Mouse (Mus musculus) midbrain, embryonic 13.5 days (tissue): ENCODE data around the gene Hspe1. TPM values are rescaled to one million over a fixed set of nuclear protein-coding genes. Genes with fewer than 3 reads are reported as not detected.
A peak's percentile ranks its signal among the peaks of the same experiment; 100 is the strongest.

Experiments
- ATAC-seq: fragments of 200-750 bp; cut with Nextera tagmentation; 2 replicates; pipeline ENCODE4 v1.8.0; 2017; ENCODE audit warnings: mild to moderate bottlenecking, moderate TSS enrichment, moderate library complexity
- H3K27ac ChIP-seq: fragments of 300-500 bp; sonication (generic); 2 replicates; pipeline ENCODE4 v1.5.1; 2015; ENCODE audit warnings: inconsistent platforms, mild to moderate bottlenecking, moderate library complexity
- H3K27me3 ChIP-seq: fragments of 300-500 bp; sonication (generic); 2 replicates; pipeline ENCODE4 v1.6.1; 2015; ENCODE audit warnings: mild to moderate bottlenecking, inconsistent platforms
- H3K36me3 ChIP-seq: fragments of 300-500 bp; sonication (generic); 2 replicates; pipeline ENCODE4 v1.6.1; 2015; ENCODE audit warnings: mild to moderate bottlenecking, inconsistent platforms
- H3K4me1 ChIP-seq: fragments of 300-500 bp; sonication (generic); replicated peaks from 2 replicates; pipeline ENCODE4 v1.6.1; 2015; ENCODE audit warnings: inconsistent platforms
- H3K4me2 ChIP-seq: fragments of 300-500 bp; sonication (generic); replicated peaks from 2 replicates; pipeline ENCODE4 v1.6.1; 2015; ENCODE audit warnings: moderate library complexity, mild to moderate bottlenecking, inconsistent platforms
- H3K4me3 ChIP-seq: fragments of 300-500 bp; sonication (generic); replicated peaks from 2 replicates; pipeline ENCODE4 v1.5.1; 2015; ENCODE audit warnings: mild to moderate bottlenecking, inconsistent platforms
- H3K9ac ChIP-seq: fragments of 300-500 bp; sonication (generic); replicated peaks from 2 replicates; pipeline ENCODE4 v1.6.1; 2015; ENCODE audit warnings: mild to moderate bottlenecking, inconsistent platforms
- H3K9me3 ChIP-seq: fragments of 300-500 bp; sonication (generic); 2 replicates; pipeline ENCODE4 v1.6.1; 2016; ENCODE audit warnings: mild to moderate bottlenecking, inconsistent platforms
- WGBS: fragments of 180-500 bp; shearing (Covaris S2); methylation state at CpG from one replicate; pipeline ENCODE4 v1.1.7; 2015; 5-methylcytosine and 5-hydroxymethylcytosine counted together
- polyA plus RNA-seq: library from polyadenylated mRNA; unstranded; fragments of >200 nt; fragmentation: Nextera tagmentation; extraction: Ambion mirVana; gene quantifications from 2 replicates; pipeline ENCODE4 v1.2.1, GENCODE M21; 2015

Gene Hspe1
- polyA plus RNA-seq, 1 experiment from 2014 or later: 301 TPM

- H3K4me3 ChIP-seq: peak overlapping the region; percentile 95
- H3K4me2 ChIP-seq: peak overlapping the region; percentile 98
- under 1% methylated on average over 45 of the region's 57 CpGs for WGBS
- no peaks in the 10 kb centered on the region for H3K27me3 ChIP-seq
- H3K9ac ChIP-seq: peak overlapping the region; percentile 95
- ATAC-seq: peak; percentile 87
- H3K9me3 ChIP-seq: no peaks in the 10 kb centered on the region
- H3K27ac ChIP-seq: peak overlapping the region; percentile 97
- H3K36me3 ChIP-seq: peaks cover 33% of the 10 kb centered on the region
- peaks cover 47% of the 10 kb centered on the region for H3K4me1 ChIP-seq
Observed at GRCm38 (mm10) chr1:55087401-55087904, 479 bp upstream of the Hspe1 start.

- peak; percentile 7 for ATAC-seq
- WGBS: 11% methylated on average over 16 of the region's 16 CpGs
Observed at GRCm38 (mm10) chr1:55088611-55089497, 922 bp downstream of the Hspe1 start.

GRCm38 (mm10) chr1:55089498-55090064, 1.6 kb downstream of the Hspe1 start:
- Histone ChIP-seq H3K4me1 (peaks cover 40% of the 10 kb centered on the region), H3K9ac (peak overlapping the region; percentile 21), H3K27ac (no peak overlapping the region), H3K4me3 (peak overlapping the region; percentile 95), H3K9me3 (no peaks in the 10 kb centered on the region), H3K4me2 (peak overlapping the region; percentile 98), H3K36me3 (peaks cover 17% of the 10 kb centered on the region), H3K27me3 (no peaks in the 10 kb centered on the region)
- no peak for ATAC-seq
- WGBS: 91% methylated on average over 5 of the region's 5 CpGs

More at GRCm38 (mm10) chr1:55088611-55089497, 922 bp downstream of the Hspe1 start:
- peak overlapping the region; percentile 95 for H3K9ac ChIP-seq
- peak overlapping the region; percentile 95 for H3K4me3 ChIP-seq
- no peaks in the 10 kb centered on the region for H3K27me3 ChIP-seq
- H3K4me1 ChIP-seq: peaks cover 46% of the 10 kb centered on the region
- peak overlapping the region; percentile 98 for H3K4me2 ChIP-seq
- H3K9me3 ChIP-seq: no peaks in the 10 kb centered on the region
- H3K36me3 ChIP-seq: peaks cover 24% of the 10 kb centered on the region
- H3K27ac ChIP-seq: peak overlapping the region; percentile 97

GRCm38 (mm10) chr1:55092056-55092455, 4.1 kb downstream of the Hspe1 start:
- peaks cover 16% of the 10 kb centered on the region for H3K4me1 ChIP-seq
- H3K4me3 ChIP-seq: no peak overlapping the region
- H3K27me3 ChIP-seq: no peaks in the 10 kb centered on the region
- no peak for ATAC-seq
- no peak overlapping the region for H3K9ac ChIP-seq
- H3K36me3 ChIP-seq: peaks cover 14% of the 10 kb centered on the region
- no peak overlapping the region for H3K27ac ChIP-seq
- 87% methylated on average over 2 of the region's 2 CpGs for WGBS
- no peak overlapping the region for H3K4me2 ChIP-seq
- H3K9me3 ChIP-seq: no peaks in the 10 kb centered on the region

GRCm38 (mm10) chr1:55092469-55092868, 4.5 kb downstream of the Hspe1 start:
- no peak overlapping the region for H3K27ac ChIP-seq
- no peak overlapping the region for H3K9ac ChIP-seq
- no peak for ATAC-seq
- H3K27me3 ChIP-seq: no peaks in the 10 kb centered on the region
- H3K4me3 ChIP-seq: no peak overlapping the region
- no peaks in the 10 kb centered on the region for H3K9me3 ChIP-seq
- H3K4me2 ChIP-seq: no peak overlapping the region
- peaks cover 16% of the 10 kb centered on the region for H3K4me1 ChIP-seq
- WGBS: 83% methylated on average over 1 of the region's 1 CpGs
- H3K36me3 ChIP-seq: peaks cover 14% of the 10 kb centered on the region

GRCm38 (mm10) chr1:55106919-55107585, 19.1 kb downstream of the Hspe1 start:
- H3K27ac ChIP-seq: no peak overlapping the region
- H3K4me3 ChIP-seq: no peak overlapping the region

GRCm38 (mm10) chr1:55107644-55108043, 19.7 kb downstream of the Hspe1 start:
- no peaks in the 10 kb centered on the region for H3K27me3 ChIP-seq
- no peaks in the 10 kb centered on the region for H3K4me1 ChIP-seq
- no peaks in the 10 kb centered on the region for H3K36me3 ChIP-seq
- H3K4me3 ChIP-seq: no peak overlapping the region
- WGBS: 83% methylated on average over 1 of the region's 1 CpGs
- no peak overlapping the region for H3K27ac ChIP-seq
- H3K4me2 ChIP-seq: no peak overlapping the region
- no peak for ATAC-seq
- no peaks in the 10 kb centered on the region for H3K9me3 ChIP-seq
- no peak overlapping the region for H3K9ac ChIP-seq

More at GRCm38 (mm10) chr1:55106919-55107585, 19.1 kb downstream of the Hspe1 start:
- Histone ChIP-seq H3K9me3 (no peaks in the 10 kb centered on the region), H3K9ac (no peak overlapping the region), H3K4me2 (no peak overlapping the region), H3K36me3 (no peaks in the 10 kb centered on the region), H3K27me3 (no peaks in the 10 kb centered on the region), H3K4me1 (no peaks in the 10 kb centered on the region)
- WGBS: 93% methylated on average over 9 of the region's 9 CpGs
- no peak for ATAC-seq

GRCm38 (mm10) chr1:55108473-55108872, 20.5 kb downstream of the Hspe1 start:
- ATAC-seq: no peak
- no peaks in the 10 kb centered on the region for H3K27me3 ChIP-seq

GRCm38 (mm10) chr1:55109066-55109766, 21.3 kb downstream of the Hspe1 start:
- no peaks in the 10 kb centered on the region for H3K4me1 ChIP-seq
- 93% methylated on average over 4 of the region's 4 CpGs for whole genome bisulfite sequencing

More at GRCm38 (mm10) chr1:55108473-55108872, 20.5 kb downstream of the Hspe1 start:
- H3K9ac ChIP-seq: no peak overlapping the region
- no peaks in the 10 kb centered on the region for H3K36me3 ChIP-seq
- H3K9me3 ChIP-seq: no peaks in the 10 kb centered on the region
- H3K4me2 ChIP-seq: no peak overlapping the region
- no peaks in the 10 kb centered on the region for H3K4me1 ChIP-seq
- no peak overlapping the region for H3K4me3 ChIP-seq
- 19% methylated on average over 2 of the region's 2 CpGs for WGBS
- H3K27ac ChIP-seq: no peak overlapping the region

GRCm38 (mm10) chr1:55123046-55123445, 35.1 kb downstream of the Hspe1 start:
- 86% methylated on average over 5 of the region's 5 CpGs for WGBS
- Histone ChIP-seq H3K9ac (no peak overlapping the region), H3K4me1 (no peaks in the 10 kb centered on the region), H3K4me3 (no peak overlapping the region), H3K27me3 (no peaks in the 10 kb centered on the region), H3K27ac (no peak overlapping the region), H3K9me3 (no peaks in the 10 kb centered on the region), H3K4me2 (no peak overlapping the region), H3K36me3 (no peaks in the 10 kb centered on the region)
- ATAC-seq: no peak

More at GRCm38 (mm10) chr1:55109066-55109766, 21.3 kb downstream of the Hspe1 start:
- no peak overlapping the region for H3K9ac ChIP-seq
- H3K4me2 ChIP-seq: no peak overlapping the region
- no peak overlapping the region for H3K4me3 ChIP-seq
- H3K9me3 ChIP-seq: no peaks in the 10 kb centered on the region
- no peak for ATAC-seq
- no peaks in the 10 kb centered on the region for H3K36me3 ChIP-seq
- no peaks in the 10 kb centered on the region for H3K27me3 ChIP-seq
- H3K27ac ChIP-seq: no peak overlapping the region

- H3K4me3 ChIP-seq: no peak overlapping the region
- no peak overlapping the region for H3K4me2 ChIP-seq
- no peaks in the 10 kb centered on the region for H3K36me3 ChIP-seq
- no peak overlapping the region for H3K27ac ChIP-seq
- H3K4me1 ChIP-seq: no peaks in the 10 kb centered on the region
- 92% methylated on average over 2 of the region's 2 CpGs for WGBS
- no peak overlapping the region for H3K9ac ChIP-seq
- H3K9me3 ChIP-seq: no peaks in the 10 kb centered on the region
- H3K27me3 ChIP-seq: no peaks in the 10 kb centered on the region
- no peak for ATAC-seq
Observed at GRCm38 (mm10) chr1:55123561-55123960, 35.6 kb downstream of the Hspe1 start.
